In the genomic region with DNA sequence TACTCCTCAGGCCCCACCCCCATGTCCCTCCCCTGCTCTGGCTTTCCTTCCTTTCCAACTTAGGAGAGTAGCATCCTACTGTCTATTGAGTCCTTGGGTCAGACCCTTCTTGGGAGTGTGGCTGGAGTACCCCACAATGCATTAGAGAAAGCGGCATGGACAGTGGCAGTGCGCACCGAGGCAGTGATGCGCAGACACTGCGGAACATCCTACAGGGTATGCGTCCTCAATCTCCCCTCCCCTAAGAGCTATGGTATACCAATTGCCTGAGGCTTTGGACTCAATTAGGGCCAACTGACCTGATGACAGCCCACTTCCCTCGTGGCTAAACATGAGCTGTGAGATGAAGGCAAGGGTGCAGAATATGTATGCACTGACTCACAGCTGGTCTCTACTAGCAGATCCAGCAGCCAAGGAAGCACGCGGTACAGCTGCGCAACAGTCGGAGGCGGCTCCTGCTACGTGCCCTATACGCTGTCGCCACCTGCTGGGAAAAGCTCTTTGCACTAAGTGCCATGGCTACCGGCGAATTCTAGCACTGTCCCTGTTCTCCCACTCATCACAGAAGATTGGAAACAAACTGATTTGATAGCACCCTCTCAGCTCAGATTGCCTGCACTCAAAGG, we compare ENCODE assay signal across 8 mouse cellular contexts. TPM values are rescaled to one million over a fixed set of nuclear protein-coding genes. Genes with fewer than 3 reads are reported as not detected.
DNase-seq lines count a peak whose midpoint lies in the region; ATAC-seq and TF ChIP-seq lines count a peak whose summit lies in the region.

No protein-coding gene starts in this region.

- no peaks in the 10 kb centered on the region for H3K9me3 ChIP-seq in heart, embryonic 11.5 days (replicated peaks; ENCODE audit: control insufficient read depth, low read length)
- H3K9me3 ChIP-seq in liver, embryonic 14.5 days (ENCODE audit: control insufficient read depth, low read length), result no peaks in the 10 kb centered on the region

- TF ChIP-seq CTCF in kidney, adult 2 months (conservative IDR thresholded peaks at IDR 0.05; ENCODE audit: insufficient read depth, insufficient read length, low read depth, low read length), result peak; percentile 59
- TF ChIP-seq CTCF in liver, embryonic 14.5 days (IDR thresholded peaks at IDR 0.05; ENCODE audit: low read depth), result no peak; the same call in 1 of the 2 replicates

- H3K4me3 ChIP-seq in heart, embryonic 11.5 days (ENCODE audit: low read depth, low read length), result no peak overlapping the region
- H3K4me3 ChIP-seq in kidney, adult 2 months (ENCODE audit: insufficient read depth, low read depth, low read length), result no peak overlapping the region
- no peak overlapping the region for H3K4me3 ChIP-seq in liver, embryonic 14.5 days (ENCODE audit: insufficient read depth in 1 of 2, low read depth in 2 of 2, low read length in 2 of 2)

- TF ChIP-seq EP300 in liver, embryonic 14.5 days (IDR thresholded peaks at IDR 0.05; ENCODE audit: low read depth), result no peak

- peaks cover 20% of the 10 kb centered on the region for H3K36me3 ChIP-seq in heart, embryonic 11.5 days (ENCODE audit: control insufficient read depth, insufficient read depth, low read length)
- peaks cover 2% of the 10 kb centered on the region; the same call in 1 of the 2 replicates for H3K36me3 ChIP-seq in kidney, adult 2 months (ENCODE audit: control insufficient read depth, insufficient read depth, low read length)
- peaks cover 4% of the 10 kb centered on the region; the same call in 1 of the 2 replicates for H3K36me3 ChIP-seq in liver, embryonic 14.5 days (replicated peaks; ENCODE audit: control insufficient read depth, insufficient read depth, low read depth)

- no peak for TF ChIP-seq POLR2A in kidney, adult 2 months (IDR thresholded peaks at IDR 0.05; ENCODE audit: low read depth, low read length)

- H3K27me3 ChIP-seq in heart, embryonic 11.5 days (ENCODE audit: control insufficient read depth, insufficient read depth, low read length), result no peaks in the 10 kb centered on the region
- no peaks in the 10 kb centered on the region for H3K27me3 ChIP-seq in kidney, adult 2 months (replicated peaks; ENCODE audit: control insufficient read depth, insufficient read depth, low read length)
- no peaks in the 10 kb centered on the region for H3K27me3 ChIP-seq in liver, embryonic 14.5 days (ENCODE audit: control insufficient read depth, insufficient read depth, low read length)

- 32% methylated on average over 17 of the region's 17 CpGs for WGBS in heart, embryonic 11.5 days (ENCODE audit: insufficient replicate concordance)
- 43% methylated on average over 17 of the region's 17 CpGs for WGBS in kidney, adult 2 months
- WGBS in liver, embryonic 14.5 days (ENCODE audit: insufficient replicate concordance), result 27% methylated on average over 17 of the region's 17 CpGs

- peak; percentile 57 for DNase-seq in ovary, adult 18-20 months (ENCODE audit: low spot score)
- no peak for DNase-seq in ovary, postnatal 10 days (ENCODE audit: low spot score)
- peak; percentile 75 for DNase-seq in embryo, embryonic 10 days (ENCODE audit: low spot score)
- DNase-seq in kidney, adult 2 months, result peak; percentile 74
- DNase-seq in liver, embryonic 14.5 days (ENCODE audit: low read depth in 3 of 3, low spot score in 3 of 3), result peak in 1 of 3 experiments; percentile 39
- DNase-seq in naive thymus-derived CD4-positive, alpha-beta T cell, adult 2 months (ENCODE audit: low read depth), result peak; percentile 73
- no peak for DNase-seq in cerebellum, adult 11-12 months

- peak overlapping the region; percentile 12; the same call in 1 of the 2 replicates for H3K9ac ChIP-seq in heart, embryonic 11.5 days (ENCODE audit: low read depth, low read length)
- H3K9ac ChIP-seq in liver, embryonic 14.5 days (replicated peaks), result no peak overlapping the region

- peak; percentile 3; the same call in 1 of the 2 replicates for ATAC-seq in heart, embryonic 11.5 days (replicated peaks; ENCODE audit: insufficient number of reproducible peaks, low FRiP score, low TSS enrichment)
- ATAC-seq in liver, embryonic 14.5 days (ENCODE audit: insufficient read depth), result peak; percentile 69

- H3K27ac ChIP-seq in heart, embryonic 11.5 days (ENCODE audit: low read depth, low read length), result peak overlapping the region; percentile 19; the same call in 1 of the 2 replicates
- peak overlapping the region; percentile 33; the same call in 1 of the 2 replicates for H3K27ac ChIP-seq in kidney, adult 2 months (ENCODE audit: insufficient read depth, low read depth, low read length)
- H3K27ac ChIP-seq in liver, embryonic 14.5 days, result no peak overlapping the region

- peaks cover 9% of the 10 kb centered on the region; the same call in 1 of the 2 replicates for H3K4me1 ChIP-seq in heart, embryonic 11.5 days (ENCODE audit: control insufficient read depth, insufficient read depth, low read length)
- H3K4me1 ChIP-seq in kidney, adult 2 months (ENCODE audit: control insufficient read depth, insufficient read depth, low read length), result peaks cover 4% of the 10 kb centered on the region; the same call in 1 of the 2 replicates
- H3K4me1 ChIP-seq in liver, embryonic 14.5 days (replicated peaks; ENCODE audit: control insufficient read depth in 2 of 2, insufficient read depth in 2 of 2, low read length in 1 of 2), result peaks cover 0 to 7% of the 10 kb centered on the region in 2 experiments; a peak in 1 of 4 replicates

- no peak overlapping the region for H3K4me2 ChIP-seq in heart, embryonic 11.5 days
- no peak overlapping the region for H3K4me2 ChIP-seq in liver, embryonic 14.5 days (ENCODE audit: low read depth)

RNA-seq across cellular contexts. Expression of a gene that starts 2.2 kb away (rescaled TPM):
- not detected in 2 replicates for polyA plus RNA-seq in heart, embryonic 11.5 days (2014; fragmentation: Nextera tagmentation; extraction: Ambion mirVana)
- 0.11 TPM in 1 of 2 replicates, not detected in the other for polyA plus RNA-seq in kidney, adult 2 months (2012; rRNA removed)
- polyA plus RNA-seq in liver, embryonic 14.5 days (2012; rRNA removed), result 0.08 and 0.09 TPM in 2 replicates
- polyA plus RNA-seq in liver, embryonic 14.5 days (2014; fragmentation: Nextera tagmentation; extraction: Ambion mirVana), result 0.14 TPM in 1 of 2 replicates, not detected in the other

RNA-seq across cellular contexts. Expression of a gene that starts 12.4 kb away (rescaled TPM):
- 18.6 and 22.2 TPM in 2 replicates for polyA plus RNA-seq in heart, embryonic 11.5 days (2014; fragmentation: Nextera tagmentation; extraction: Ambion mirVana)
- polyA plus RNA-seq in kidney, adult 2 months (2012; rRNA removed), result 53.9 and 59.0 TPM in 2 replicates
- 5.5 TPM in 2 replicates for polyA plus RNA-seq in liver, embryonic 14.5 days (2012; rRNA removed)
- polyA plus RNA-seq in liver, embryonic 14.5 days (2014; fragmentation: Nextera tagmentation; extraction: Ambion mirVana), result 4.1 and 5.0 TPM in 2 replicates

RNA-seq across cellular contexts. Expression of a gene that starts 21.1 kb away (rescaled TPM):
- polyA plus RNA-seq in heart, embryonic 11.5 days (2014; fragmentation: Nextera tagmentation; extraction: Ambion mirVana), result 13.5 and 14.1 TPM in 2 replicates
- 19.2 and 19.5 TPM in 2 replicates for polyA plus RNA-seq in kidney, adult 2 months (2012; rRNA removed)
- polyA plus RNA-seq in liver, embryonic 14.5 days (2012; rRNA removed), result 3.0 and 3.4 TPM in 2 replicates
- 1.3 and 1.8 TPM in 2 replicates for polyA plus RNA-seq in liver, embryonic 14.5 days (2014; fragmentation: Nextera tagmentation; extraction: Ambion mirVana)

RNA-seq across cellular contexts. Expression of a gene that starts 34.7 kb away (rescaled TPM):
- 57.7 and 61.3 TPM in 2 replicates for polyA plus RNA-seq in heart, embryonic 11.5 days (2014; fragmentation: Nextera tagmentation; extraction: Ambion mirVana)
- polyA plus RNA-seq in kidney, adult 2 months (2012; rRNA removed), result 21.5 and 24.0 TPM in 2 replicates
- 19.0 and 20.6 TPM in 2 replicates for polyA plus RNA-seq in liver, embryonic 14.5 days (2012; rRNA removed)
- polyA plus RNA-seq in liver, embryonic 14.5 days (2014; fragmentation: Nextera tagmentation; extraction: Ambion mirVana), result 15.8 and 21.0 TPM in 2 replicates

RNA-seq across cellular contexts. Expression of a gene that starts 39.2 kb away (rescaled TPM):
- not detected in 2 replicates for polyA plus RNA-seq in heart, embryonic 11.5 days (2014; fragmentation: Nextera tagmentation; extraction: Ambion mirVana)
- polyA plus RNA-seq in kidney, adult 2 months (2012; rRNA removed), result not detected in 2 replicates
- not detected in 2 replicates for polyA plus RNA-seq in liver, embryonic 14.5 days (2012; rRNA removed)
- polyA plus RNA-seq in liver, embryonic 14.5 days (2014; fragmentation: Nextera tagmentation; extraction: Ambion mirVana), result not detected in 2 replicates

Comparison
In these comparisons a context has a peak if more than half of its experiments do, and no peak if none do; other contexts are left out.
1. DNase-seq: peak in ovary, adult 18-20 months (single experiment), embryo, embryonic 10 days (single experiment), kidney, adult 2 months (single experiment) and naive thymus-derived CD4-positive, alpha-beta T cell, adult 2 months (single experiment); none in ovary, postnatal 10 days (single experiment) and cerebellum, adult 11-12 months (single experiment).